Mouse (Mus musculus) hindbrain, embryonic 13.5 days (tissue): ENCODE data around the gene Gm3099. TPM values are rescaled to one million over a fixed set of nuclear protein-coding genes. Genes with fewer than 3 reads are reported as not detected.
"Not testable (repeated sequence)": the region's sequence is repeated elsewhere in the genome, so short reads cannot be mapped to it uniquely, and the experiment has no call there.

ENCODE experiments used
- ATAC-seq: fragments of 200-750 bp; cut with Nextera tagmentation; 2 replicates; pipeline ENCODE4 v1.8.0; 2017; ENCODE audit warnings: moderate TSS enrichment; ENCODE audit not compliant: low FRiP score
- H3K27ac ChIP-seq: fragments of 300-500 bp; sonication (generic); 2 replicates; pipeline ENCODE4 v1.5.1; 2015; ENCODE audit warnings: inconsistent platforms, mild to moderate bottlenecking, moderate library complexity
- H3K27me3 ChIP-seq: fragments of 300-500 bp; sonication (generic); 2 replicates; pipeline ENCODE4 v1.6.1; 2015; ENCODE audit warnings: mild to moderate bottlenecking, inconsistent platforms
- H3K36me3 ChIP-seq: fragments of 300-500 bp; sonication (generic); 2 replicates; pipeline ENCODE4 v1.6.1; 2015; ENCODE audit warnings: mild to moderate bottlenecking, inconsistent platforms
- H3K4me1 ChIP-seq: fragments of 300-500 bp; sonication (generic); replicated peaks from 2 replicates; pipeline ENCODE4 v1.6.1; 2015; ENCODE audit warnings: inconsistent platforms
- H3K4me2 ChIP-seq: fragments of 300-500 bp; sonication (generic); 2 replicates; pipeline ENCODE4 v1.6.1; 2015; ENCODE audit warnings: inconsistent platforms, mild to moderate bottlenecking, moderate library complexity
- H3K4me3 ChIP-seq: fragments of 300-500 bp; sonication (generic); 2 replicates; pipeline ENCODE4 v1.5.1; 2015; ENCODE audit warnings: mild to moderate bottlenecking, inconsistent platforms
- H3K9ac ChIP-seq: fragments of 300-500 bp; sonication (generic); 2 replicates; pipeline ENCODE4 v1.6.1; 2015; ENCODE audit warnings: mild to moderate bottlenecking, inconsistent platforms
- H3K9me3 ChIP-seq: fragments of 300-500 bp; sonication (generic); 2 replicates; pipeline ENCODE4 v1.6.1; 2016; ENCODE audit warnings: inconsistent platforms
- WGBS: fragments of 180-500 bp; shearing (Covaris S2); methylation state at CpG from one replicate; pipeline ENCODE4 v1.1.7; 2015; 5-methylcytosine and 5-hydroxymethylcytosine counted together
- polyA plus RNA-seq: library from polyadenylated mRNA; unstranded; fragments of >200 nt; fragmentation: Nextera tagmentation; extraction: Ambion mirVana; gene quantifications from 2 replicates; pipeline ENCODE4 v1.2.1, GENCODE M21; 2015

Gene Gm3099
- not detected in 2 replicates for polyA plus RNA-seq

- ATAC-seq, H3K36me3 ChIP-seq, H3K4me3 ChIP-seq, H3K27ac ChIP-seq, H3K9ac ChIP-seq, H3K27me3 ChIP-seq, H3K4me2 ChIP-seq, H3K4me1 ChIP-seq, H3K9me3 ChIP-seq: not testable (repeated sequence)
- 80% methylated on average over 1 of the region's 3 CpGs for WGBS
Observed at GRCm38 (mm10) chr14:3998094-3998493, at the start of gene Gm3099. Gm3099 (plus strand) TSS chr14:3998394.

GRCm38 (mm10) chr14:3963247-3963646, 34.9 kb upstream of the Gm3099 start, which contains the start of gene Gm3095:
Gm3095 (plus strand) TSS chr14:3963547.
- WGBS, result no CpG with 5 or more reads among the region's 2 CpGs
- ATAC-seq, H3K9ac ChIP-seq, H3K36me3 ChIP-seq, H3K4me1 ChIP-seq, H3K4me3 ChIP-seq, H3K4me2 ChIP-seq, H3K27ac ChIP-seq, H3K27me3 ChIP-seq, H3K9me3 ChIP-seq: not testable (repeated sequence)

GRCm38 (mm10) chr14:4023641-4024040, 25.4 kb downstream of the Gm3099 start, which contains the start of gene Gm5796:
Gm5796 (plus strand) TSS chr14:4023941.
- not testable (repeated sequence) for H3K27ac ChIP-seq

More at GRCm38 (mm10) chr14:4023641-4024040, 25.4 kb downstream of the Gm3099 start, which contains the start of gene Gm5796:
- H3K36me3 ChIP-seq, H3K9ac ChIP-seq, ATAC-seq, H3K4me1 ChIP-seq, H3K4me3 ChIP-seq, H3K9me3 ChIP-seq, H3K27me3 ChIP-seq, H3K4me2 ChIP-seq: not testable (repeated sequence)
- WGBS, result 100% methylated on average over 1 of the region's 3 CpGs

Other genes with a start within 250 kb of the Gm3099 start
- gene Gm3002, start 188.3 kb upstream of the Gm3099 start, polyA plus RNA-seq, result 2.5 and 3.1 TPM in 2 replicates
- not detected in 2 replicates for gene Gm3033, start 152.1 kb upstream of the Gm3099 start, polyA plus RNA-seq
- gene Gm2916, start 114.2 kb upstream of the Gm3099 start, polyA plus RNA-seq, result not detected in 2 replicates
- not detected in 2 replicates for gene Gm3029, start 66.6 kb upstream of the Gm3099 start, polyA plus RNA-seq
- 0.96 and 1.1 TPM in 2 replicates for gene Gm3095, start 34.8 kb upstream of the Gm3099 start, polyA plus RNA-seq
- 2.6 and 3.1 TPM in 2 replicates for gene Gm5796, start 25.5 kb downstream of the Gm3099 start, polyA plus RNA-seq
- gene Gm3115, start 85.7 kb downstream of the Gm3099 start, polyA plus RNA-seq, result not detected in 2 replicates
- gene Gm8108, start 112.1 kb downstream of the Gm3099 start, polyA plus RNA-seq, result 2.0 and 4.9 TPM in 2 replicates
- not detected in 2 replicates for gene Gm3127, start 166.6 kb downstream of the Gm3099 start, polyA plus RNA-seq
- gene Gm2974, start 184.2 kb downstream of the Gm3099 start, polyA plus RNA-seq, result 4.4 and 4.9 TPM in 2 replicates